Mouse (Mus musculus) left cerebral cortex, adult 2 months (tissue): ENCODE data around the gene Catsperz. TPM values are rescaled to one million over a fixed set of nuclear protein-coding genes. Genes with fewer than 3 reads are reported as not detected.

Source experiments
- DNase-seq, 2 experiments: peaks; one replicate each; pipeline ENCODE4 v3.0.0; 2021 to 2022; ENCODE audit warnings: low spot score in 2 of 2, mixed read lengths in 1 of 2; ENCODE audit errors: extremely low spot score in 1 of 2
- H3K27ac ChIP-seq: fragments of 200-600 bp; 2 replicates; pipeline ENCODE4 v1.8.1; 2022
- H3K4me3 ChIP-seq: fragments of 200-600 bp; 2 replicates; pipeline ENCODE4 v1.8.1; 2022
- CTCF ChIP-seq: fragments of 200-600 bp; IDR thresholded peaks from 2 replicates; pipeline ENCODE4 v1.8.1; 2022; ENCODE audit warnings: antibody characterized with exemption, mild to moderate bottlenecking, moderate library complexity
- intact Hi-C: fragments of 180-260 bp; cut with DNase I; formaldehyde crosslinking; loops from one replicate; pipeline ENCODE4 v1.15.1; 2025
- total RNA-seq, 2 experiments: library from RNA; stranded (reverse); gene quantifications; 2 replicates each; pipeline ENCODE4 v1.2.3; 2021

Gene Catsperz
- total RNA-seq, 2 experiments from 2014 or later, result 23.1 TPM

GRCm38 (mm10) chr19:6942249-6942691 is 17.1 kb upstream of the Catsperz start, which contains the start of gene Gpr137:
Gene Gpr137 (minus strand): TSS chr19:6942480.
- Histone ChIP-seq H3K27ac (peak within 1 kb of the TSS; percentile 97), H3K4me3 (peak within 1 kb of the TSS; percentile 92)
- intact Hi-C loops, result loop anchor here (1.0 to 5.0 kb wide), 2 partner anchors 8 to 35 kb away; partner anchors contain the start of gene Plcb3
- peak; percentile 92 for DNase-seq
- TF ChIP-seq CTCF, result no peak

- no peak; the same call in 1 of the 2 replicates for TF ChIP-seq CTCF
- peak within 1 kb of the TSS; percentile 92 for H3K4me3 ChIP-seq
- intact Hi-C loops, result loop anchor here (1.0 to 5.0 kb wide), 2 partner anchors 9 to 36 kb away; partner anchors contain the start of gene Plcb3
- DNase-seq, result peak; percentile 92 to 96
- H3K27ac ChIP-seq, result peak within 1 kb of the TSS; percentile 97
Observed at GRCm38 (mm10) chr19:6941372-6942248, 16.4 kb upstream of the Catsperz start, which contains the start of gene Bad. Gene Bad (plus strand): TSS chr19:6941861.

- peak overlapping the region; percentile 92 for H3K4me3 ChIP-seq
- TF ChIP-seq CTCF, result no peak
- peak overlapping the region; percentile 97 for H3K27ac ChIP-seq
- no peak for DNase-seq
- intact Hi-C loops, result loop anchor here (5.0 kb wide), 1 partner anchor 37 kb away; the partner anchor contains the start of gene Plcb3
Observed at GRCm38 (mm10) chr19:6940396-6941351, 15.5 kb upstream of the Catsperz start.

GRCm38 (mm10) chr19:6939106-6940002 is 14.2 kb upstream of the Catsperz start:
- no peak for DNase-seq
- H3K4me3 ChIP-seq, result peak overlapping the region; percentile 92
- H3K27ac ChIP-seq, result peak overlapping the region; percentile 97; the same call in 1 of the 2 replicates
- intact Hi-C loops, result loop anchor here (5.0 kb wide), 1 partner anchor 38 kb away; the partner anchor contains the start of gene Plcb3
- TF ChIP-seq CTCF, result no peak

GRCm38 (mm10) chr19:6937541-6938465 is 12.6 kb upstream of the Catsperz start:
- no peak for TF ChIP-seq CTCF
- Histone ChIP-seq H3K4me3 (no peak overlapping the region), H3K27ac (no peak overlapping the region)
- intact Hi-C loops, result no loop called here
- DNase-seq, result no peak

- TF ChIP-seq CTCF, result peak; percentile 57
- Histone ChIP-seq H3K4me3 (no peak overlapping the region), H3K27ac (no peak overlapping the region)
- no peak for DNase-seq
- intact Hi-C loops, result no loop called here
Observed at GRCm38 (mm10) chr19:6936299-6936698, 11.1 kb upstream of the Catsperz start.

- intact Hi-C loops, result no loop called here
- DNase-seq, result no peak
- peak within 1 kb of the TSS; percentile 54 for H3K4me3 ChIP-seq
- no peak for TF ChIP-seq CTCF
- peak within 1 kb of the TSS; percentile 91 for H3K27ac ChIP-seq
Observed at GRCm38 (mm10) chr19:6934195-6934977, 9.2 kb upstream of the Catsperz start, which contains the start of gene Kcnk4. Gene Kcnk4 (minus strand): TSS chr19:6934515.

GRCm38 (mm10) chr19:6933436-6934194 is 8.4 kb upstream of the Catsperz start:
- Histone ChIP-seq H3K27ac (peak overlapping the region; percentile 91), H3K4me3 (peak overlapping the region; percentile 54)
- intact Hi-C loops, result no loop called here
- no peak for TF ChIP-seq CTCF
- DNase-seq, result peak; percentile 57 to 67
